8 mouse cellular contexts compared by ENCODE assay signal in the genomic region with DNA sequence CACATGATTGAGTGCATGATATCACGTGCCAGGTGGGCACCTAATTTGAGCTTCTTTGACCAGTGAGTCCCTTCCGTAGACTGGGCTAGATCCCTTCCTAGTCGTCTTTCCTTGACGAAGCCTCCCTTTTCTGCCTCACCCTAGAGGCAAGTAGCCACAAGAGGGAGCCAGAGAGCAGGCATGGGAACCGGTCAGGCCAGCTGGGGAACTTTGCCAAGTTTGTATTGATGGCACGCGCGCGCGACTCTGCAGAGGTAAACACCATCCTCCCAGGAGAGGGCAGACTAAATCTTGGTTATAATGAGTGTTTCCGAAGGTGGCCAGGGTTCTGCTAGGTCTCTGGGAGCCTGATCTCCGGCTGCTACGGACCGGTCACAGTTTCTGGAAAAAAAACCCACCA. TPM values are rescaled to one million over a fixed set of nuclear protein-coding genes. Genes with fewer than 3 reads are reported as not detected.
A peak's percentile ranks its signal among the peaks of the same experiment; 100 is the strongest.
DNase-seq lines count a peak whose midpoint lies in the region; ATAC-seq lines count a peak whose summit lies in the region.

No protein-coding gene starts in this region.

- WGBS in hindbrain, embryonic 10.5 days = 3% methylated on average over 14 of the region's 14 CpGs
- under 1% methylated on average over 14 of the region's 14 CpGs for WGBS in lung, embryonic 16.5 days

- H3K36me3 ChIP-seq in hindbrain, embryonic 10.5 days = no peaks in the 10 kb centered on the region
- no peaks in the 10 kb centered on the region for H3K36me3 ChIP-seq in lung, embryonic 16.5 days (ENCODE audit: control insufficient read depth, insufficient read depth, low read length)

- H3K4me2 ChIP-seq in lung, embryonic 16.5 days (ENCODE audit: low read depth, low read length) = peak overlapping the region; percentile 53

- H3K27ac ChIP-seq in hindbrain, embryonic 10.5 days = peak overlapping the region; percentile 93
- no peak overlapping the region for H3K27ac ChIP-seq in lung, embryonic 16.5 days (ENCODE audit: low read length)

- peak overlapping the region; percentile 43 for H3K4me3 ChIP-seq in hindbrain, embryonic 10.5 days
- H3K4me3 ChIP-seq in lung, embryonic 16.5 days (ENCODE audit: low read length) = peak overlapping the region; percentile 24

- peak; percentile 45; the same call in 1 of the 2 replicates for ATAC-seq in lung, embryonic 16.5 days (ENCODE audit: low read depth)

- H3K9me3 ChIP-seq in hindbrain, embryonic 10.5 days = no peaks in the 10 kb centered on the region
- no peaks in the 10 kb centered on the region for H3K9me3 ChIP-seq in lung, embryonic 16.5 days (ENCODE audit: control insufficient read depth, low read length)

- peaks cover 34% of the 10 kb centered on the region for H3K27me3 ChIP-seq in hindbrain, embryonic 10.5 days (ENCODE audit: insufficient read depth, poor library complexity, severe bottlenecking)
- peaks cover 47% of the 10 kb centered on the region for H3K27me3 ChIP-seq in lung, embryonic 16.5 days (ENCODE audit: control insufficient read depth, insufficient read depth, low read depth, low read length)

- H3K9ac ChIP-seq in lung, embryonic 16.5 days (ENCODE audit: low read length) = peak overlapping the region; percentile 54; the same call in 1 of the 2 replicates

- peak; percentile 87 for DNase-seq in Muller cell, postnatal 12 days (ENCODE audit: inconsistent ontology term)
- DNase-seq in cerebellum, adult 9-10 months = peak; percentile 94
- DNase-seq in frontal cortex, adult 2 months (ENCODE audit: extremely low spot score in 1 of 2, low spot score in 1 of 2) = peak; percentile 74 to 98
- DNase-seq in hindbrain, embryonic 10.5 days (ENCODE audit: low spot score) = peak; percentile 94
- peak; percentile 88 for DNase-seq in layer of hippocampus, adult 9-11 months
- peak; percentile 98 for DNase-seq in ovary, postnatal 14 days (ENCODE audit: low spot score)
- peak; percentile 90 to 92 for DNase-seq in thymus, postnatal 36 days

- peaks cover 63% of the 10 kb centered on the region for H3K4me1 ChIP-seq in hindbrain, embryonic 10.5 days (replicated peaks)
- H3K4me1 ChIP-seq in lung, embryonic 16.5 days (replicated peaks; ENCODE audit: control insufficient read depth, insufficient read depth, low read length) = peaks cover 19% of the 10 kb centered on the region

RNA-seq across cellular contexts. Expression of a gene that starts 1.9 kb away (rescaled TPM):
- polyA plus RNA-seq in frontal cortex, adult 2 months (2012; rRNA removed) = 0.10 and 0.13 TPM in 2 replicates
- 0.22 and 0.51 TPM in 2 replicates for polyA plus RNA-seq in hindbrain, embryonic 10.5 days (2016; fragmentation: Nextera tagmentation; extraction: Ambion mirVana)
- 0.50 and 0.58 TPM in 2 replicates for polyA plus RNA-seq in lung, embryonic 16.5 days (2015; fragmentation: Nextera tagmentation; extraction: Ambion mirVana)

RNA-seq across cellular contexts. Expression of a gene that starts 10.7 kb away (rescaled TPM):
- polyA plus RNA-seq in frontal cortex, adult 2 months (2012; rRNA removed) = 12.5 and 13.4 TPM in 2 replicates
- 8.4 and 8.6 TPM in 2 replicates for polyA plus RNA-seq in hindbrain, embryonic 10.5 days (2016; fragmentation: Nextera tagmentation; extraction: Ambion mirVana)
- polyA plus RNA-seq in lung, embryonic 16.5 days (2015; fragmentation: Nextera tagmentation; extraction: Ambion mirVana) = 2.9 and 3.3 TPM in 2 replicates
